In the genomic region with DNA sequence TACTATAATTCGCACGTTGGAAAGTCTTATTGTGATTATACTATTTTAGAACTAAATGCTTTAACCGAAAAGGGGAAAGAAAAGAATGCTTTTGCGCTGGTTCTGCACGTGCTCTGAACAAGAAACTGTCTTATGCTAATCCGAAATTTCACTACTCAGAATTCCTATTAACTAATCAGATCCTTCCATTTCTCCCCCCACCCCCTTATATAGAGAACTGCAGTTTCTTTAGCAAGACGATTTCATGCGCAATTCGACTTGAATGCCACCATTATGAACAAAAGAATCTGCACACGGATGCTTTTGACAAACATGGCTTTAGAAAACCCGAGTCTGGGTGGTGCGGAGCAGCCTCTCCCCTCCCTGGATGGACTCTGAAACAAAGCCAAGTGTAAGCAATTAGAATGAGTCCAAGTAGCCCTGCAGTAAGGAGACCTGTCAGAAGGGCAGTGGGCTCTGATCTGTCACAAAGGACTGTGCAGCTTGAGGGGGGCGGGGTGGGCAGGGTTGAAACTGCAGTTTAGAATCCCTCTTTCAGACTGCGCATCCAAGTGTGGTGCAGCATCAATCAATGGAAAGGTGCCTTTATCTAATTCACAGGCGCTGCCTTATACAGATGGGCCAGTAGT, we compare ENCODE assay signal across 12 mouse cellular contexts.
DNase-seq lines count a peak whose midpoint lies in the region; ATAC-seq lines count a peak whose summit lies in the region.
"Had no signal": no experiment of that assay in that cellular context is flagged by ENCODE, and none has a peak within 500 bp of the region (broad histone marks: within the 10 kb centered on the region; RNA-seq: fewer than 3 reads in every experiment).

No protein-coding gene starts in this region.

- H3K36me3 ChIP-seq in heart, embryonic 13.5 days, result no peaks in the 10 kb centered on the region
- H3K36me3 ChIP-seq in embryonic facial prominence, embryonic 14.5 days (ENCODE audit: control insufficient read depth, insufficient read depth, low read length), result no peaks in the 10 kb centered on the region
- no peaks in the 10 kb centered on the region for H3K36me3 ChIP-seq in hindbrain, embryonic 15.5 days
- no peaks in the 10 kb centered on the region for H3K36me3 ChIP-seq in neural tube, embryonic 12.5 days
- H3K36me3 ChIP-seq: kidney, embryonic 15.5 days; stomach, embryonic 15.5 days had no signal

- no peak overlapping the region for H3K27ac ChIP-seq in heart, embryonic 13.5 days (replicated peaks)
- 0 out of 2 replicates have a peak overlapping the region, but pooled peaks have one; percentile 49 for H3K27ac ChIP-seq in embryonic facial prominence, embryonic 14.5 days (replicated peaks; ENCODE audit: low read depth, low read length)
- peak overlapping the region; percentile 78 for H3K27ac ChIP-seq in hindbrain, embryonic 15.5 days (replicated peaks)
- H3K27ac ChIP-seq in neural tube, embryonic 12.5 days, result no peak overlapping the region
- H3K27ac ChIP-seq: heart, adult 2 months; kidney, embryonic 15.5 days; stomach, embryonic 15.5 days had no signal

- ATAC-seq in heart, embryonic 13.5 days (ENCODE audit: extremely low read depth, insufficient number of reproducible peaks, low FRiP score, low TSS enrichment), result no peak
- ATAC-seq in embryonic facial prominence, embryonic 14.5 days (ENCODE audit: low read depth), result peak; percentile 58; the same call in 1 of the 2 replicates
- peak; percentile 86 for ATAC-seq in hindbrain, embryonic 15.5 days (ENCODE audit: low FRiP score, low read depth)
- peak; percentile 95 for ATAC-seq in neural tube, embryonic 12.5 days (ENCODE audit: low FRiP score, low read depth)

- no peaks in the 10 kb centered on the region for H3K9me3 ChIP-seq in heart, embryonic 13.5 days
- no peaks in the 10 kb centered on the region for H3K9me3 ChIP-seq in embryonic facial prominence, embryonic 14.5 days (ENCODE audit: control insufficient read depth, low read length)
- H3K9me3 ChIP-seq in hindbrain, embryonic 15.5 days, result no peaks in the 10 kb centered on the region
- no peaks in the 10 kb centered on the region for H3K9me3 ChIP-seq in neural tube, embryonic 12.5 days
- H3K9me3 ChIP-seq: kidney, embryonic 15.5 days; stomach, embryonic 15.5 days had no signal

- no peaks in the 10 kb centered on the region for H3K27me3 ChIP-seq in heart, embryonic 13.5 days (replicated peaks)
- no peaks in the 10 kb centered on the region for H3K27me3 ChIP-seq in embryonic facial prominence, embryonic 14.5 days (replicated peaks; ENCODE audit: control insufficient read depth, insufficient read depth, low read length)
- H3K27me3 ChIP-seq in hindbrain, embryonic 15.5 days, result no peaks in the 10 kb centered on the region
- H3K27me3 ChIP-seq in neural tube, embryonic 12.5 days (replicated peaks), result no peaks in the 10 kb centered on the region
- H3K27me3 ChIP-seq: kidney, embryonic 15.5 days; stomach, embryonic 15.5 days had no signal

- DNase-seq in heart, adult 18-20 months, result no peak
- DNase-seq in embryonic facial prominence, embryonic 14.5 days (ENCODE audit: low spot score), result peak; percentile 41
- no peak for DNase-seq in kidney, postnatal 36 days
- DNase-seq in spleen, adult 18-20 months, result no peak
- DNase-seq in adrenal gland, postnatal 25 days, result no peak
- DNase-seq: heart, adult 2 months; lung, postnatal 36 days had no signal

- no peak overlapping the region for H3K4me3 ChIP-seq in heart, embryonic 13.5 days
- no peak overlapping the region for H3K4me3 ChIP-seq in embryonic facial prominence, embryonic 14.5 days (ENCODE audit: low read depth, low read length)
- no peak overlapping the region for H3K4me3 ChIP-seq in hindbrain, embryonic 15.5 days
- no peak overlapping the region for H3K4me3 ChIP-seq in neural tube, embryonic 12.5 days

- peaks cover 5% of the 10 kb centered on the region for H3K4me1 ChIP-seq in heart, embryonic 13.5 days
- H3K4me1 ChIP-seq in embryonic facial prominence, embryonic 14.5 days (ENCODE audit: control insufficient read depth, insufficient read depth, low read length), result no peaks in the 10 kb centered on the region
- peaks cover 3% of the 10 kb centered on the region; the same call in 1 of the 2 replicates for H3K4me1 ChIP-seq in hindbrain, embryonic 15.5 days (replicated peaks)
- H3K4me1 ChIP-seq in neural tube, embryonic 12.5 days, result no peaks in the 10 kb centered on the region
- H3K4me1 ChIP-seq: kidney, embryonic 15.5 days; stomach, embryonic 15.5 days had no signal

- peak overlapping the region; percentile 64 for H3K4me2 ChIP-seq in heart, embryonic 13.5 days
- H3K4me2 ChIP-seq in embryonic facial prominence, embryonic 14.5 days (ENCODE audit: low read depth, low read length), result peak overlapping the region; percentile 48
- peak overlapping the region; percentile 51 for H3K4me2 ChIP-seq in hindbrain, embryonic 15.5 days
- H3K4me2 ChIP-seq in neural tube, embryonic 12.5 days (replicated peaks), result peak overlapping the region; percentile 51

- H3K9ac ChIP-seq in heart, embryonic 13.5 days, result no peak overlapping the region
- no peak overlapping the region for H3K9ac ChIP-seq in embryonic facial prominence, embryonic 14.5 days (ENCODE audit: low read depth, low read length)
- no peak overlapping the region for H3K9ac ChIP-seq in hindbrain, embryonic 15.5 days
- H3K9ac ChIP-seq in neural tube, embryonic 12.5 days, result no peak overlapping the region
- H3K9ac ChIP-seq: kidney, embryonic 15.5 days; stomach, embryonic 15.5 days had no signal

- WGBS in heart, embryonic 13.5 days, result 35% methylated on average over 15 of the region's 15 CpGs
- 27% methylated on average over 15 of the region's 15 CpGs for WGBS in embryonic facial prominence, embryonic 14.5 days
- 17% methylated on average over 15 of the region's 15 CpGs for WGBS in hindbrain, embryonic 15.5 days
- 18% methylated on average over 15 of the region's 15 CpGs for WGBS in neural tube, embryonic 12.5 days

Comparison
In these comparisons a context has a peak if more than half of its experiments do, and no peak if none do; other contexts are left out.
1. H3K27ac ChIP-seq: peak in embryonic facial prominence, embryonic 14.5 days (single experiment) and hindbrain, embryonic 15.5 days (single experiment); none in heart, embryonic 13.5 days (single experiment) and neural tube, embryonic 12.5 days (single experiment).
2. Peak in every context shown above with its lines, with median percentiles within 50 percentile points of each other: H3K4me2 ChIP-seq.